Mouse (Mus musculus): ENCODE measurements around the gene Gm5678. TPM values are rescaled to one million over a fixed set of nuclear protein-coding genes. Genes with fewer than 3 reads are reported as not detected.
"Not testable (repeated sequence)": the region's sequence is repeated elsewhere in the genome, so short reads cannot be mapped to it uniquely, and the experiment has no call there.

Gene Gm5678
- polyA plus RNA-seq, 1 experiment: not detected

GRCm38 (mm10) chr16:93626745-93627144, 1.2 kb upstream of the Gm5678 start:
- Histone ChIP-seq H3K4me3 (ENCODE audit: low read depth, low read length) (no peak overlapping the region), H3K36me3 (ENCODE audit: control insufficient read depth, insufficient read depth, low read length) (no peaks in the 10 kb centered on the region), H3K27me3 (ENCODE audit: control insufficient read depth, insufficient read depth, low read length) (no peaks in the 10 kb centered on the region), H3K27ac (ENCODE audit: insufficient read depth, low read depth, low read length) (no peak overlapping the region), H3K4me1 (ENCODE audit: control insufficient read depth, insufficient read depth, insufficient read length, low read length) (no peaks in the 10 kb centered on the region)
- no peak for TF ChIP-seq POLR2A (IDR thresholded peaks at IDR 0.05; ENCODE audit: low read depth, low read length)
- TF ChIP-seq CTCF (IDR thresholded peaks at IDR 0.05; ENCODE audit: extremely low read depth, insufficient read length, insufficient replicate concordance, low read depth, low read length): peak; percentile 62; the same call in 1 of the 2 replicates
- WGBS: 0% methylated on average over 1 of the region's 1 CpGs

DNA sequence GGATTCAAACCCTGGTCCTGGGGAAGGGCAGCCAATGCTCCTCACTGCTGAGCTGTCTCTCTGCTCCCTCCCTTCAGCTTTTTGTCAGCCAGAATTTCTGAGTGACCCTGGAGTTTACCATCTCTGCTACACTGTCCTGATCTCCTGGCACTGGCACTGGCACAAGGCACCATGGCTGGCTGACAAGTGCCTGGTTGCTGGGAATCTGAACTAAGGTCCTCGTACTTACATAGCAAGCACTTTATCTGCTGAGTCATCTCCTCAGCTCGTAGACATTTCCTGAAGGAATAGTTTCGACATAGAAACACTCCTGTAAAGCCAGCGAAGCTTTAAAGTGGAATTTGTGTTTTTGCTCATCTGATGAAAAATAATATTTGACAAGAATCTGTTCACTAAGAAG, 16.1 kb downstream of the Gm5678 start:
- no peak overlapping the region for H3K27ac ChIP-seq (ENCODE audit: insufficient read depth, low read depth, low read length)
- H3K27me3 ChIP-seq (ENCODE audit: control insufficient read depth, insufficient read depth, low read length): no peaks in the 10 kb centered on the region
- no peaks in the 10 kb centered on the region for H3K36me3 ChIP-seq (ENCODE audit: control insufficient read depth, insufficient read depth, low read length)
- no peak overlapping the region for H3K4me3 ChIP-seq (ENCODE audit: low read depth, low read length)
- WGBS: 33% methylated on average over 4 of the region's 4 CpGs
- no peaks in the 10 kb centered on the region for H3K4me1 ChIP-seq (ENCODE audit: control insufficient read depth, insufficient read depth, insufficient read length, low read length)
- no peak for TF ChIP-seq CTCF (IDR thresholded peaks at IDR 0.05; ENCODE audit: extremely low read depth, insufficient read length, insufficient replicate concordance, low read depth, low read length)
- no peak for TF ChIP-seq POLR2A (IDR thresholded peaks at IDR 0.05; ENCODE audit: low read depth, low read length)

GRCm38 (mm10) chr16:93648441-93649183, 20.7 kb downstream of the Gm5678 start:
- TF ChIP-seq POLR2A (IDR thresholded peaks at IDR 0.05; ENCODE audit: low read depth, low read length): no peak
- TF ChIP-seq CTCF (IDR thresholded peaks at IDR 0.05; ENCODE audit: extremely low read depth, insufficient read length, insufficient replicate concordance, low read depth, low read length): no peak
- H3K4me1 ChIP-seq (ENCODE audit: control insufficient read depth, insufficient read depth, insufficient read length, low read length): no peaks in the 10 kb centered on the region
- no peak overlapping the region for H3K4me3 ChIP-seq (ENCODE audit: low read depth, low read length)
- no peaks in the 10 kb centered on the region for H3K27me3 ChIP-seq (ENCODE audit: control insufficient read depth, insufficient read depth, low read length)
- WGBS: 71% methylated on average over 5 of the region's 5 CpGs
- no peaks in the 10 kb centered on the region for H3K36me3 ChIP-seq (ENCODE audit: control insufficient read depth, insufficient read depth, low read length)
- H3K27ac ChIP-seq (ENCODE audit: insufficient read depth, low read depth, low read length): no peak overlapping the region

- Histone ChIP-seq H3K27me3 (ENCODE audit: control insufficient read depth, insufficient read depth, low read length) (no peaks in the 10 kb centered on the region), H3K36me3 (ENCODE audit: control insufficient read depth, insufficient read depth, low read length) (no peaks in the 10 kb centered on the region), H3K27ac (ENCODE audit: insufficient read depth, low read depth, low read length) (no peak overlapping the region), H3K4me1 (ENCODE audit: control insufficient read depth, insufficient read depth, insufficient read length, low read length) (no peaks in the 10 kb centered on the region), H3K4me3 (ENCODE audit: low read depth, low read length) (no peak overlapping the region)
- no peak for TF ChIP-seq CTCF (IDR thresholded peaks at IDR 0.05; ENCODE audit: extremely low read depth, insufficient read length, insufficient replicate concordance, low read depth, low read length)
- no peak for TF ChIP-seq POLR2A (IDR thresholded peaks at IDR 0.05; ENCODE audit: low read depth, low read length)
Measured at GRCm38 (mm10) chr16:93667976-93668375, 40.1 kb downstream of the Gm5678 start.

- H3K4me3 ChIP-seq (ENCODE audit: low read depth, low read length): no peak overlapping the region
- H3K4me1 ChIP-seq (ENCODE audit: control insufficient read depth, insufficient read depth, insufficient read length, low read length): no peaks in the 10 kb centered on the region
- H3K27me3 ChIP-seq (ENCODE audit: control insufficient read depth, insufficient read depth, low read length): no peaks in the 10 kb centered on the region
- TF ChIP-seq CTCF (IDR thresholded peaks at IDR 0.05; ENCODE audit: extremely low read depth, insufficient read length, insufficient replicate concordance, low read depth, low read length): no peak
- no peak for TF ChIP-seq POLR2A (IDR thresholded peaks at IDR 0.05; ENCODE audit: low read depth, low read length)
- no peak overlapping the region for H3K27ac ChIP-seq (ENCODE audit: insufficient read depth, low read depth, low read length)
- no peaks in the 10 kb centered on the region for H3K36me3 ChIP-seq (ENCODE audit: control insufficient read depth, insufficient read depth, low read length)
Measured at GRCm38 (mm10) chr16:93669521-93669920, 41.6 kb downstream of the Gm5678 start.

DNA sequence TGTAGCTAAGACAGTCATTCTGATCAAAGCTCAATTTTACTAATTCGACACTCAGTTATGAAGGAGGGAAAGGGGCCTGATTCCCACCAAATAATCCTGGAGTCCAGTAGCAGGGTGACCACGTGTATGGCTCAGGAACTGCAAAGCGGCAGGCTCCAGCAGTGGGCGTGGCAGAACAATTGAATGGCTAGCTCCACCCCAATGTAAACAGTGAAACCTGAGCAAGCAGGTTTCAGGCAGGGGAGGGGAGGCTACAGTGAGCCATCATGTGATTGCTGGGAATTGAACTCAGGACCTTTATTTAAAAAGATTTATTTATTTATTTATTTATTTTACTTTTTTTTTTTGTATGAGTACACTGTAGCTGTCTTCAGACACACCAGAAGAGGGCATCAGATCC, 42.6 kb downstream of the Gm5678 start:
- not testable (repeated sequence) for H3K4me1 ChIP-seq (ENCODE audit: control insufficient read depth, insufficient read depth, insufficient read length, low read length); H3K27ac ChIP-seq (ENCODE audit: insufficient read depth, low read depth, low read length); H3K36me3 ChIP-seq (ENCODE audit: control insufficient read depth, insufficient read depth, low read length); H3K27me3 ChIP-seq (ENCODE audit: control insufficient read depth, insufficient read depth, low read length); H3K4me3 ChIP-seq (ENCODE audit: low read depth, low read length)
- 35% methylated on average over 4 of the region's 4 CpGs for WGBS

GRCm38 (mm10) chr16:93671064-93671463, 43.2 kb downstream of the Gm5678 start:
- Histone ChIP-seq H3K27ac (ENCODE audit: insufficient read depth, low read depth, low read length) (no peak overlapping the region), H3K27me3 (ENCODE audit: control insufficient read depth, insufficient read depth, low read length) (no peaks in the 10 kb centered on the region), H3K4me3 (ENCODE audit: low read depth, low read length) (no peak overlapping the region), H3K36me3 (ENCODE audit: control insufficient read depth, insufficient read depth, low read length) (no peaks in the 10 kb centered on the region), H3K4me1 (ENCODE audit: control insufficient read depth, insufficient read depth, insufficient read length, low read length) (no peaks in the 10 kb centered on the region)
- WGBS: 88% methylated on average over 5 of the region's 5 CpGs
- TF ChIP-seq CTCF (IDR thresholded peaks at IDR 0.05; ENCODE audit: extremely low read depth, insufficient read length, insufficient replicate concordance, low read depth, low read length): peak; percentile 38; the same call in 1 of the 2 replicates
- TF ChIP-seq POLR2A (IDR thresholded peaks at IDR 0.05; ENCODE audit: low read depth, low read length): no peak

Data from small intestine, adult 2 months (tissue).